Mouse (Mus musculus): Measurements from ENCODE around the gene Dtl.

Gene Dtl

DNA sequence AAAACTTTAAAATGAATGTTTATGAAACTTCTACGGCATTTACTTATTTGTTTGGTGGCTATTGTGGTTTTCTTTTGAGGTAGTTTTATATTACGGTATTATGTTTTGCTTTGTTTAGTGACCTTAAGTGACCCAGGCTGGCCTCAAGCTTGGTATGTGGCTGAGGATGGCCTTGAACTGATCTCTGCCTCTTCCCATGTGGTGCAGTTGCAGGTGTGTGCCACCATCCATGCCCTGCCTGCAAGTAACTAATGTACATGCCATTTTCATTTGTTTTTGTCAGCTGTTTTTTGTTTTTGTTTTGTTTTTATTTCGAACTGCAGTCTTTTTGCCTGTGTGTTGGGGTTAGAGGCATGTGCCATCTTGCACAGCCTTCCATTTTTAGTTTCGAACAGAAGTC is 6.3 kb upstream of the Dtl start:
- no peak for DNase-seq (ENCODE audit: low read depth in 2 of 2, low spot score in 2 of 2)

DNA sequence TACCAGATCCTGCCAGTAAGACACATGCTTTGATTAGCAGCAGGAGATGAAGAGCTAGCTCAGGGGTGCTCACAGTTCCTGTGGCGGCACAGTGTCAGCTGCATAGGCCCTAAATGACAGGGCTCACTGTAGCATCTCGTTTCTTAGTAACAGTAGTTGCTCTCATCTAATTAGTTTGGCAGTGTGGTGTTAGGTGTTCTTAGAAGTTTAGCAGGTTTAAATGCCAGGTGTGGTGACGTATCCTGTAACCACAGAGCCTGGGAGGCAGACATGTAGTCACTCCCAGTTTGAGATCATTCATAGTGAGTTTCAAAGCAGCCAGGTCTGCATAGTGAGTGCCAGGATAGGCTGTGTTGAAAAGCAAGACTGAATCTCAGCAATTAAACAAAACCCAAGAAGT is 4.2 kb upstream of the Dtl start:
- peak in 1 of 2 experiments; percentile 26 for DNase-seq (ENCODE audit: low read depth in 2 of 2, low spot score in 2 of 2)

DNA sequence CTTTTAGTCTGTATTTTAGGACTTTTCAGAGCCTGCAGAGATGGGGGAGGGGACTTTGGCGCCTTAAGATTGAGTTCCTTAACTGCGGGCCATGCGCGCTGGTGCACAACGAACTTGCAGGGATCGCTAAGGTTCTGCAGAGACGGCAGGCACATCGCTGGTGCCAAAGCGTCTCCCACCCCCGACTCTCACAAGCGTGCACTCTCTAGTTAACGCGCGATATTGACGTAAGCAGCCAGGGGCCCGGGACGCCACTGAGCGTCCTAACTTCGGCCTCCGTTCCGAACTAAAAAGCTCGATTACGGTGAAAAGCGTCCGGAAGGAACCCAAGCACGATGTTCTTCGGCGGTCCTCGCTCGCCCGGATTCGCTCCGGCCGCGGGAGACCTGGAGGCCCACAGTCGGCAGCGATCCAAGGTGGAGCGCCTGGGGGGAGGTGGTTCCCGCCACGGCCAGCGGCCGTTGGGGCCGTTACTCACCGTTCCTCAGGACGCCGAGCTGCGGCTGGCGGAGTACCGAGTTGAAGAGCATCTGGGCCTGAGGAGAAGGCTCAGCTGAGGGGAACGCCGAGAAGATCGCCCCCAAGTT is 380 bp downstream of the Dtl start:
- peak in 1 of 2 experiments; percentile 22 for DNase-seq (ENCODE audit: low read depth in 2 of 2, low spot score in 2 of 2)

DNA sequence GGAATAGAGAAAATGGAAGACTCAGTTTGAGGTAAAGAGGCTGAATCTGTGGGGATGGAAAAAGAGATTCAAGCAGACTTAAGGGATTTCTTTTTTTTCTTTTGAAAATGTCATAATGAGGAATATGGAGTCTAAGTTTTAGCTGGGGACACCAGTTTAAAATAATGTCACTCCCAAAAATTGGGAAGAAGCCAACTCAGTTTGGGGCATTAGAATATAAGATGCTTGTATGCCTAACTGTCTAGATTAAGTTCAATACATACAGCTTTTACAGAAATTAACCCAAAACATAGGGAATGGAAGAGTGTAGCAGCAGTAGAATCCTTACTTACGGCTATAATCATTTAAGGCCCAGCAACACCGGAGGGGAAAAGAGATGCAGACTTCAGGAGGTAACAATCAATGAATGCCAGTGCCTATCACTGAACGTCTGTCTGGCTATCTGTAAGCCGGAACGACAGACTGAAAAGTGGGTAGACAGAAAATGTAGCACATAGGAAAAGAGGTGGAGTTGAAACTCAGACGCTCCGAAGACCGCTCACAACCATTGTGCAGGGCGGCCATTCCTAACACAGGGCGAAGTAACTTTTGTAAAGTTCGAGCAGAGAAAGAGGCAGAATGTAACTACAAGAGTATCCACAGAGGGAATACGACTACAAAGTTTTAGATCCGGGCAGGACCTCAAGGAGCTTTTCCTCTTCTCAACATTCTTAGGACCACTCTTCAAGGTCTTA is 1.3 kb downstream of the Dtl start:
- no peak for DNase-seq (ENCODE audit: low read depth in 2 of 2, low spot score in 2 of 2)

DNA sequence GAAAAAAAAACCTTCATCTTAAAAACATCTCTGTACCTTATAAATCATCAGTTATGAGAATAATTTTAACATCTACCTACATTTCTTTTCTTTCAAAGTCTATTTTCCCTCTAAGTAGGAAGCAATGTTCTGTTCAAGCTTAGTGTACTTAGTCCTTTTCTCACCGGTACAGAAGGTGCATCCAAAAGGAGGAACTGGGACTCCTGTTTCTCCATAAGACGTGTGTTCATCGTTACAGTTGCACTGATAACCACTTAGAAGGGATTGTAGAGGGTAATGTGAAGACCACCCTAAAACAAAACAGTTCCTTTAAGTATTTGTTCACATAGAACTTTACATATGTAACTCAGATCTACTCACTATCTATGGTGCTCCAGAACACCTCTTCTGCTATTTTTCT is 4.9 kb downstream of the Dtl start:
- DNase-seq (ENCODE audit: low read depth in 2 of 2, low spot score in 2 of 2) = no peak

DNA sequence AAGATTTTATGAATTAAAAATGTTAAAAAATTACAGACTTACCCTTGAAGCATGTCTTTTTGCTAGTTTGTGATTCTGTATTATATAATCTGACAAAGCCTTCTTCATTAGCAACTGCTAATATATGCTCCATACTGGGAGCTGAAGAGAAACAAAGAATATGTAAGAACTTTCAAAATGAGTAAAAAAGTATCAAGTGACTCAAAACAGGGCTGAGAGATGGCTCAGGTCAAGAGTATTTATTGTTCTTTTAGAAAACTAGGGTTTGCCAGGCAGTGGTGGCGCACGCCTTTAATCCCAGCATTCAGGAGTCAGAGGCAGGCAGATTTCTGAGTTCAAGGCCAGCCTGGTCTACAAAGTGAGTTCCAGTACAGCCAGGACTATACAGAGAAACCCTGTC is 5.7 kb downstream of the Dtl start:
- no peak for DNase-seq (ENCODE audit: low read depth in 2 of 2, low spot score in 2 of 2)

DNA sequence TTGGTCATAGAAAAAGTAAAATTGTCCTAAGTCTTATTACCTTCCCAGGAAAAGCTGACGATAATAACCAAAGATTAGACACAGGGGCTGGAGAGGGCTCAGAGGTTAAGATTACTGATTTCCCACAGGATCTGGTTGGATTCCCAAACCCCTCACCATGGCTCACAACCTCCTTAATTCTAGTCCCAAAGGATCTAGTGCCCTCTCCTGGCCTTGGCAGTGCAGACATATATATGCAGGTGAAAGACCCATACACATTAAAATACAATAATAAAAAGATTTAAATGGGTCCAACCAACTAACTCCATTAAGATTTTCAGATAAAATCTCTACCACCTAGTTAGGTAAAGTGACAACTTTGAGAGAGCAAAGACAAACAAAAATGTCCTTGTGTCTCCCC is 7.5 kb downstream of the Dtl start:
- no peak for DNase-seq (ENCODE audit: low read depth in 2 of 2, low spot score in 2 of 2)

DNA sequence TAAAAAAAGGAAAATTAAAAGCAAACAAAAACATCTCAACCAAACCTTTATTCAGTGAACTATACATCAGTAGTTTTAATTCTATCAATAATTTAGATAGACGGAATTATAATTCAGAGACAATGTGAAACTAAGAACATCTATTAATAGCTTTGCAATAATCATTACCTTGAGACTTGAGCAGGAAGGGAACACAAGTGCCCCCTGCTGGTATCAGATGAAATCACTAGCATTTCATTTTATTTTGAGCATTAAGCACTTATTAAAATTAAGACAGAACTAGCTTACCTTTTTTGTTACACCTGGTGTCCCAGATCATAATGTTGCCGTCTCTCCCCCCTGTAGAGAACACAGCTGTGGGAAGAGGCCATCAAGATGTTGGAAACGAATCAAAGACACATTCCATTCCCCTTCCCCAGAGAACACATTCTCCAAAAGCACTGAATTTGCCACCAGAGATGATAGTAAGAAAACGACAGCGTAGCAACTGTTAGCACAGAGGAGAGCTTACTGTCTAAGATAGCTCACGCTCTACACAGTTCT is 12.4 kb downstream of the Dtl start:
- DNase-seq (ENCODE audit: low read depth in 2 of 2, low spot score in 2 of 2) = peak; percentile 32 to 47

DNA sequence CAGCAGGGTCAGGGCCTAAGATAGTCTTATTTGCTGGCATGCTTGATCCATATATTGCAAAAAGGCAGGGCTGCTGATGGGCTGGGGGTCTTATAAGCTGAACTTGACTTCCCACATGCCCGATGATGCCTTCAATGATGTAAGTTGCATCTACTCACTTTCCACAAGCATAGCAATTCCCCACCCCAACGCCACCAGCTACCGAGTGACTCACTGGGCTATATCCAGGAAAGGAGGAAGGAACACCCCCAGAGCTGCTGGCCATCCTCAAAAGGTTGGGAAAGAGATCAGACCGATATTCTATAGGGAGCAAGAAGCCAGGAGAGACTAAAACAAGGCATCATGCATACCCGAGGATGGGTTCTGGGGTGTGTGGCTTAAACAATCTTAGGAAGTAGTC is 15.6 kb downstream of the Dtl start:
- no peak for DNase-seq (ENCODE audit: low read depth in 2 of 2, low spot score in 2 of 2)

DNA sequence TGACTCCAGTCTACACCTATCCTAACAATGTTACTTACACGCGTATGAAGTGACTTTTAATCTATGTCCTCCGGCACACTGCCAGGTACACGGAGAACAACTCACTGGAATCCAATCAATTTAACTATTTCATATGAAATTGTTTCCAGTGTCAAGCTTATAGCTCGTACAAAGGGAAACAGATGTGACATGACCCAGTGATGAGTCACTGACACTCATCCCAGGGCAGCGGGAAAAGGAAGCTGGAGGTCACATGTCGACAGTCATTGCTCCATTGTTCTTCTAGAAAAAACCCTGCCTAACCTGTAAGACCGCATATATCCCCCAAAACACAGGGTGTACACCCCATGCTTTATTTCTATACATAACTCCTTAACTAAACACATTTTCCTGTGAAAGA is 18.2 kb downstream of the Dtl start:
- no peak for DNase-seq (ENCODE audit: low read depth in 2 of 2, low spot score in 2 of 2)

DNA sequence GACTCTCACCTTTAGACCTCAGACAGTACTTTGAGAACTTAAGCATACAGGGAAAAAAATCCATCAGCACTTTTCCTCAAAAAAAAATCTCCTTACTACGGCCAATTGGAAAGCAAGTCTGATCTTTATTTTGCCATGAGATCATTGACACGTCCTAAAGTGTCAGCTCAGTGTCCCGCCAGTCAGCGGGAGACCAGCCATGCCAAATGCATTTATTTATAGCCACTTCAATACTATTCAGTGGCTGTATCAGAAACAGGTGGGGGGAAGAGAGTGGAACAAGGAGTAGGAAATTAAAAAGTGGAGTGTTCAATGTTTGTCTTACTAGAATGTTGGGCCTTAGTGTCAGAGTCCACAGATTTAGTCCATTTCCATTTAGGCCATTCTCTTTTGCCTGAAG is 24.6 kb downstream of the Dtl start:
- DNase-seq (ENCODE audit: low read depth in 2 of 2, low spot score in 2 of 2) = no peak

DNA sequence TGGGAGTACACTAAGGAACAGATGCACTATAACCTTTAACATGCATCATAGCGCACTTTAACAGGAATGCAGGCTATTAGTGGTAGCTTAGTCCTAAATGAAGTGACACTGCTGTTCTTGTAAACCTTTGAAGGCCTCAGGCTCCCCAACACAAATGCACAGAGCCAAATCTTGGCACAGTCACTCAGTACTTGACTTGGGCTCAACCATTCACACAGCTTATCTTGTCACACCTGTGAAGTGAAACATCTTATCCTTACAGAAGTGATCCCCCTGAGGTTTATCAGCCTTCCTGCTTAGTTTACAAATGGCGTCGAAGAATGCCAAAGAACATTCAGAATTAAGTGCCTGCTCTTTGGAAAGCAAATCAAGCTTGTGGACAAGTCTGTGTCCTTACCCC is 31.6 kb downstream of the Dtl start:
- DNase-seq (ENCODE audit: low read depth in 2 of 2, low spot score in 2 of 2) = no peak

DNA sequence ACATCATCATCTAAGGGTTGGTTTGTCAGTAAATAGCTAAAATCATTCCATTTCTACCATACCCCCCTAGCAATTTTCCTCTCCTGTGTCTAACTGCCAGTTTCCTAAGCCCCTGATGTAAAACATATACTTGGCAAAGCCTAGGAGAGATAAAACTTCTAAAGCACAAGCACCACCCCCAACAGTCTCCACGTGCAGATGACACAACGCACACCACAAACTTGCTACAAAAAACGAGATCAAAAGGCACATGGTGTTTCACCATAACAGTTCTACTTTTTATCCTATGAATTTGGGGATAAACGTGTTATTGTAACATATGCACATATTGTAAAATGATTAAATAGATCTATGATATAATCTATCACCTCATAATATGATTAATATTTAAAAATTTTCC is 33.7 kb downstream of the Dtl start:
- DNase-seq (ENCODE audit: low read depth in 2 of 2, low spot score in 2 of 2) = no peak

DNA sequence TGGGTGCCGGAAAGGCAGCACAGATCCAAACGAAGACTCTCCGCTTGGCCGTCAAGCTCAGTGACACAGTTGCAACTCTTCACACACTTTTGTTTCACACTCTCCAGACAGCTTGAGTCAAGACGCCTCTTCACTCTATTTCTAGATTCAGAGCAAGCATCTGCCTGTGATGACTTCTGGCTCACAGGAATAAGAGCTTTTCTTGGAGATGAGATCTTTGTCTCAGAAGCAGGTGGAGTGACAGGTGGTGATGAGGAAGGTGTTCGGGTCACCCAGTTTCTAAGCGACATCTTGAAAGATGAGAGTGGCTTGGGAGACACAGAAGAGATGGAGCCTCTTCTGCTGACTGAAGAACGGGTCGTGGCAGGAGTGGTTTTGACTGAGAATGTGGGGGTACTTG is 34.3 kb downstream of the Dtl start:
- DNase-seq (ENCODE audit: low read depth in 2 of 2, low spot score in 2 of 2) = no peak

DNA sequence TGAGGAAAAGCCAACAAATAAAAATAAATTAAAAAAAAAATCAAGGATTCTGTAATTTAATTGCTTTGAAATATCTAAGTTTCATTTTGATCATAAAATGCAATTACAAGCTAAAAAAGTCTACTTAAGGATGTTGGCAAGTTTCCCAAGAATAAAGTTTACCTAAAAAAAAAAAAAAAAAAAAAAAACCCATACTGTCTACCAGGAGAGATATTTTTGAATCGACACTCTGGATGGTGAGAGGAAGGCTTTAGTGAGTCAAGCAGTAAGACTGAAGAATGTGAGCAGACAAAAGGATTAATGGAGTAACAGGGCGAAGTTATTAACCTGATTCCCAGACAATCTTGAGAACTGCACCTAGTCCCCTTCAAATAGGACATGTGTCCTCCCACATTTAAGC is 35.0 kb downstream of the Dtl start:
- no peak for DNase-seq (ENCODE audit: low read depth in 2 of 2, low spot score in 2 of 2)

DNA sequence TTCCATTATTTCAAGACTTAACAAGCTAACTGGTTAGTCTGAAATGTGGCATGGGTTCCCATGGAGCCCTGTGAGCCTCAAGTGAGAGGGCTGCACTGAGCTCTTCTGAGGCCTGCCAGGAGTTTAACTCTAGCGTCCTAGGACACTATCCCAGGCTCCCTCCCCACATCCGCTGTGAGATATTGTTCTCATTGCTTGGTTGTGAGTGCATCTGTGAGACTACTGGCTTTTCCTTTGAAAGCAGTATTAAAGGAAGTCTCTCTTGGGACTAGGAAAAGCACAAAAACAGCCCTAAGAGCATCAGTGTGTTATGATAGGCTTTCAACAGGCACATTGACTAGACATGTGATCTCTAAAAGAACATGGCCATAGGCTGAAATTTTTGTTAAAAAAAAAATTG is 40.4 kb downstream of the Dtl start:
- no peak for DNase-seq (ENCODE audit: low read depth in 2 of 2, low spot score in 2 of 2)

DNA sequence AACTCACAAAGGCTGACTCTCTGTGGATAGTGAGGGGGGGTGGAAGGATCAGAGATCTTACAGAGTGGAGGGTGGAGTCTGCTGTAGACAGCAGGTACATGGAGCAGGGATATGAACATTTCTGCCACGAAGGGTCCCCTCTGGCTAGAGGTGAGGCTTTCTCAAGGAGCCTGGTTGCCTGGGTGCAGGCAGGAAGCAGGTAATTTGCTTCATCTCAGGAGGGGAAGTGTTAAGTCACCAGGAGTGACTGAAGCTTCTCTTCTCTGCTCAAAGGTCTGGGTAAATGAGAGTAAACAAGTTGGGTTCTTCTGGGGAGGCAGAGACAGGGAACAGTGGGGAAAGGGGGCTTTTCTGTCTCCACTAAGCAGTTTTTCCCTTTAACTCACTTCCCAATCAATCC is 44.3 kb downstream of the Dtl start:
- no peak for DNase-seq (ENCODE audit: low read depth in 2 of 2, low spot score in 2 of 2)

DNA sequence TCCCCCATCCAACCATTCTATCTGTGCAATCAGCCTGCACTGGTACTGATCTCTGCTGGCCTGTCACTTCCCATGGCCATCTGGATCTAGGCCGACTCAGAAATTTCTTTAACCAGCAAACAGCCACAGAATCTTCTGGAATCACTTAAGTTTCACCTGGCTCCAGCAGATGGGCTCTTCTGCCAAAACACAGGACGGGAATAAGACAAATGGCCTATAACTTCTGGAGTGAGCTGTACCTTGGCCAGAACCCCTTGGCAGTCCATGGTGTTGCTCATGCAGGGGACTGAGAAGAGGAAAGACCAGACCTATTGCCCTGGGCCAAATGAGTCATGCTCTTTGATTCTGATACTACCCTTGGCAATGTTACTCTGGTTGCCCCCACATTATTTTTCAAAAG is 45.9 kb downstream of the Dtl start:
- no peak for DNase-seq (ENCODE audit: low read depth in 2 of 2, low spot score in 2 of 2)

DNA sequence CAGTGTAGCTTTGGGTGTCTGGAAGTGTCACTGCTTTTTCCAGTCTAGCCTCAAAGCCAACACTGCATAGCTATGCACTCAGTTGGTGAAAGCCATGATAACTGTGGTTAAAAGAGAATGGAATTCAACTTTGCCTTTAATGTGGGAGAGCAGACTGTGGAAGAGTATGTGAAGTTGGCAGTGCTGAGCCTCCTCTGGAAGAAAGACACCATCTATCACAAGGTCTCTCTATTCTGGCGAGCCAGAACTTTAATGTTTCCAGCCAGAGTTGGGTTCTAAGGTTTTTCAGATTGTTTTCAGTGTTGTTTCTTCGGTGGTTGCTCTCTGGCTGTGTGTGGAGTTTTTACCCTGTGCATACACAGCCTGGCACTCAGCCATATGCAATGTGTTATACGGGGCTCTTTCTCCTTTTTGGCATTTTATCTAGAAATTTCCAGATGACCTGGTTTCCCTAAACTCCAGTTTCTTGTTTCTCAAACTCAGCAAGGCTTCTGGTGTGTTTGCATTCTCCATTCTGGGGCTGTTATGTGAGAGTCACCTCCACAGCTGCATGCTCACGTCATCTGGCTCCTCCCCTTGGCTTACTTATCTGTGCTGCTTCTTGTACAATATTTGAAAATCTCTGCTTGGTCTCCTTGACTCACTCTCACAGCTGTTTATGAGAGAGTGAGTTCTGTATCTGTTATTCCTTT is 47.3 kb downstream of the Dtl start:
- no peak for DNase-seq (ENCODE audit: low read depth in 2 of 2, low spot score in 2 of 2)

DNA sequence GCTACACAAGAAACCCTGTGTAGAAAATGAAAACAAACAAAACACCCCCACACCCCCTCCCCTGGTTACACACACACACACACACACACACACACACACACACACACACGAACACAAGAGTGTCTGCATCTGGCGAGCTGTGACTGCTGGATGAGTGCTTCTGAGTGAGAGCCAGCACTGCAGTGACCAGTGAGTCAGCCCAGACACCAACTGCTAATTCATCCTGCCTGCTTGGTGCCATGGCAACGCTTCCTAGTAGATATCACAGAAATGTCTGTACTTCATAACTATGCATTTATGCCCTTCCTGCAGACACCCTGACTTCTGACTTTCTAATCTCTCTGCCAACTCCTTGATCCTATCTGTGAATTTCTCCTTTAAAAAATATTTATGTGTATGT is 48.3 kb downstream of the Dtl start:
- DNase-seq (ENCODE audit: low read depth in 2 of 2, low spot score in 2 of 2) = no peak

DNA sequence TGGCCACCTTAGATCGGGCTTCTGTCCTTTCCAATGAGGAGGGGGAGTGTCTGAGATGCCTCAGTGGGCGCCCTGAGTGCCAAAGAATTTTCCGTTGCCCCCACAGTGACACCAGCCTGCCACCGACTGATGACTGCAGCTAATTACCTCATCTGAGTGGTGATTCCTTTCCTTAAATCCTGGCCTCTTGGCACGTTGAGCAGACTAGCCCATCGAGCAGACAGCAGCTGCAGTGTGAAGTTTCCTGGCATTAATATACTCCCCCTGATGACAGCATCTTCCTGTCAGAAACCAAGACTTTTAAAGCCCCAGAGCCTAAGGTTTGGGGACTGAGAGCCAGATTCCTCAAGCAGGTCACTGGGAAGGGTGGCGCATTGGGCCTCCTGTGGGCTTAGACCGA is 53.9 kb downstream of the Dtl start:
- no peak for DNase-seq (ENCODE audit: low read depth in 2 of 2, low spot score in 2 of 2)

DNA sequence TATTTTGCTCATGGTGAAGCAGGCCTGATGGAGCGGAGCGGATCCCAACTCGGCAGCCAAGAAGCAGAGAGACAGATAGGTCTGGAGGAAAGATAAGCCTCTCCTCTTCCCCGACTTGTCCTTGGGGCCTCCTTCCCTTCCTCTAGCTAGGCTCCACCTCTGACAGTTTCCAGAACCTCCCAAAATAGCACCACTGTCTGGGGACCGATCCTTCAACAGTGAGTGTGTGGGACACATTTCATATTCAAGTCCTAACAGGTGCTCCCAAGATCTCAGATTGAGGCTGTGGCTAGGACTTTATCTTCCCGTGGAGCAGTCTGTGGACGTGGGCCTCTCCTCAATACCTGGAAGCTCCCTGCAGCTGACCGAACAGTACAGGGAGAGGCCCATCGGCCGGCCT is 54.7 kb downstream of the Dtl start:
- DNase-seq (ENCODE audit: low read depth in 2 of 2, low spot score in 2 of 2) = no peak
